Mouse (Mus musculus) CD8-positive naive resting alpha-beta T cell, adult 57 days (primary cell): ENCODE results near the gene Stk17b. TPM values are rescaled to one million over a fixed set of nuclear protein-coding genes. Genes with fewer than 3 reads are reported as not detected.

Experiments
- total RNA-seq: library from RNA; stranded (reverse); gene quantifications from one replicate; pipeline ENCODE4 v1.2.4, GENCODE M21; 2023

Stk17b gene
- 930 TPM for total RNA-seq

DNA sequence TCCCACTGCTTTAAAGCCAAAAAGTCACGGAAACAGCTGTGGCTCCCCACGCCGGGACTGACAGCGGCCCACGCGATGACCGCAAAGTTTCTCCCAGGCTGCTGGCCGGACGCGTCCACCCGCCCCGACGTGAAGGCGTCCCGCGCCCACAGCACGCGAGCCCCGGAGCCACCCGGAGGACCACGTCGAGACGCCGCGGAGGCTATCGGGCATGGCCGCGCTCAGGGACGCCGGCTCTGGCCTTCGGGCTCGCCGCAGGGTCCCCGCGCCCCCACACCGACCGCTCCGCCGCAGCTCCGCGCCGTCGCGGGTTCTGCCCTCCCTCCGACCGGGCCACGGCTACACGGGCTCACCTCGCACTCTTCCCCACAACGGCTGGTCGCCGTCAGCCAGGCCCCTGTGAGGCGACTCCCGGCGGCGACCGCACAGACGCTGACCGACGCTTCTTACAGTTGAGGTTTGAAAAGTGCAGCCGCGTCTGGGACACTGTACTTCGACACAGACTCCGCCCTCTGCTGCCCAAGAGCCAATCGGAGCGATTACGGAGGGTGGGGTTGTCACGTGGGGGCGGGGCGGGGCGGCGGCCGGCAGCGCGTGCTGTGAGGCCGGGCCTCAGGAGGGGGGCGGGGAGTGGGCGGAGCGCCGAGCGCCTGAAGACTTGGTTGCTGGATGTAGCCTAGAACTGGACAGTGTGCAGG lies at the start of gene Stk17b:
Gene Stk17b (minus strand): TSS at position 504 of the 698 bp plus-strand sequence.

DNA sequence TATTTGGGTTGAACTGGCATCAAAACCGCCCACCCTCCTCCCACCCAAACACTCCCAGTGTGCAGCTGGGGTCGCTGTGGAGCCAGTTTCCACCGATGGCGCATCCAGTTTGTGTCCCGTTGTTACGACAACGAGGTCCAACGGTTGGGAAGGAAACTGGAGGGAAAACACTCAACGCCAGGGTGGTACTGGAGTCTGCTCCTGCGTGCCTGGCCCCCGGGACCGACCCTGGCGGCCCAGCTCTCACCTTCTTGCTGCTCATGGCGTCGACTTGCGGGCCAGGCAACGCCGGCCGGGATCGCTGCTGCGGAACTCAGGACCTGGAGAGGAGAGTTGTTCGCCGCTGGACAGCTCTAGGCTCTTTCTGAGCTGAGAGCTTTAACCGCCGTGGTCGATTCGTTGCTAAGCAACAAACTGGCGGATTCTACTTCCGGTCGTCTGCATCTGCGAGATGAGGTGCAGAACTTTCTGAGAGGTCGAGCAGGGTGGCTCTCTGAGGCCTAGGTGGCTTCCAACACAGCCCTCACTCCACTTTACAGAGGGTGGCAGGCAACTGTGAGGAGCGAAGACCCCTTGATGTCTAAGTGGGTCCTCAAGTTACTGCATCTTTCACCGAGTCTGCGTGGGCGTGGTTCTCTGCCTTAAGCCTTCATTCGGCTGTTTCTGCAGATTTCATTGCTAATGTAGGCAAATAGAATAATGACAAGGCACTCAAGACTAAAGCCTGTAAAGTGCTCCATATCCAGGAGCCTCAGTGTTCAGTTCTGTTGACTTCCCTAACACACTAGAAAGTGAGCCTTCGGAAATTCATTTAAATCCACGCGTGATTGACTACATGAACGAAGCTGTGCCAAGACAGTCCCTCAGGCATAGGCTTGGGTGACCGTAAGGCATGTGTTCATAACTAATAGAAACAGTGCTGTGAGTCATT lies 78.3 kb downstream of the Stk17b start, which contains the start of gene Dnah7a:
Gene Dnah7a (minus strand): TSS at position 354 of the 931 bp plus-strand sequence.

Other genes starting within 250 kb of the Stk17b start
- gene Dnah7a, start 78.4 kb downstream of the Stk17b start, total RNA-seq, result 2.0 TPM